Mouse (Mus musculus): ENCODE results near the gene Arrdc5. TPM values are rescaled to one million over a fixed set of nuclear protein-coding genes. Genes with fewer than 3 reads are reported as not detected.

The Arrdc5 gene
- polyA plus RNA-seq (2015; fragmentation: Nextera tagmentation; extraction: Ambion mirVana), result not detected in 2 replicates

- H3K4me3 ChIP-seq (ENCODE audit: low read length), result no peak within 1 kb of the TSS
Observed at GRCm38 (mm10) chr17:56300186-56300585, at the start of gene Arrdc5. Arrdc5 (minus strand) TSS chr17:56300286.

GRCm38 (mm10) chr17:56348586-56348985 is 48.5 kb upstream of the Arrdc5 start:
- Histone ChIP-seq H3K27me3 (replicated peaks; ENCODE audit: control insufficient read depth, insufficient read depth, low read length) (no peaks in the 10 kb centered on the region), H3K9ac (ENCODE audit: low read depth, low read length) (no peak overlapping the region), H3K27ac (ENCODE audit: low read depth, low read length) (no peak overlapping the region), H3K9me3 (ENCODE audit: control insufficient read depth, low read length) (no peaks in the 10 kb centered on the region), H3K36me3 (ENCODE audit: control insufficient read depth, insufficient read depth, low read length) (peaks cover 4% of the 10 kb centered on the region), H3K4me3 (ENCODE audit: low read length) (no peak overlapping the region), H3K4me2 (ENCODE audit: low read length) (no peak overlapping the region), H3K4me1 (ENCODE audit: control insufficient read depth, insufficient read depth, low read depth, low read length) (peaks cover 7% of the 10 kb centered on the region; the same call in 1 of the 2 replicates)
- ATAC-seq, result no peak

More at GRCm38 (mm10) chr17:56300186-56300585, at the start of gene Arrdc5:
- Histone ChIP-seq H3K4me1 (ENCODE audit: control insufficient read depth, insufficient read depth, low read depth, low read length) (peaks cover 19% of the 10 kb centered on the region), H3K9me3 (ENCODE audit: control insufficient read depth, low read length) (no peaks in the 10 kb centered on the region), H3K9ac (ENCODE audit: low read depth, low read length) (no peak within 1 kb of the TSS), H3K4me2 (ENCODE audit: low read length) (no peak within 1 kb of the TSS), H3K27me3 (replicated peaks; ENCODE audit: control insufficient read depth, insufficient read depth, low read length) (no peaks in the 10 kb centered on the region; the same call in 1 of the 2 replicates), H3K27ac (ENCODE audit: low read depth, low read length) (no peak within 1 kb of the TSS), H3K36me3 (ENCODE audit: control insufficient read depth, insufficient read depth, low read length) (no peaks in the 10 kb centered on the region)
- no peak for ATAC-seq
- WGBS, result 92% methylated on average over 9 of the region's 9 CpGs

- Histone ChIP-seq H3K9me3 (ENCODE audit: control insufficient read depth, low read length) (no peaks in the 10 kb centered on the region), H3K4me2 (ENCODE audit: low read length) (no peak overlapping the region), H3K27me3 (replicated peaks; ENCODE audit: control insufficient read depth, insufficient read depth, low read length) (no peaks in the 10 kb centered on the region), H3K36me3 (ENCODE audit: control insufficient read depth, insufficient read depth, low read length) (no peaks in the 10 kb centered on the region; the same call in 1 of the 2 replicates), H3K4me1 (ENCODE audit: control insufficient read depth, insufficient read depth, low read depth, low read length) (peaks cover 7% of the 10 kb centered on the region; the same call in 1 of the 2 replicates), H3K27ac (ENCODE audit: low read depth, low read length) (no peak overlapping the region), H3K4me3 (ENCODE audit: low read length) (no peak overlapping the region), H3K9ac (ENCODE audit: low read depth, low read length) (no peak overlapping the region)
- ATAC-seq, result no peak
- WGBS, result 73% methylated on average over 4 of the region's 4 CpGs
Observed at GRCm38 (mm10) chr17:56348128-56348527, 48.0 kb upstream of the Arrdc5 start.

GRCm38 (mm10) chr17:56345364-56345763 is 45.3 kb upstream of the Arrdc5 start:
- H3K27me3 ChIP-seq (replicated peaks; ENCODE audit: control insufficient read depth, insufficient read depth, low read length), result no peaks in the 10 kb centered on the region
- H3K4me3 ChIP-seq (ENCODE audit: low read length), result no peak overlapping the region
- ATAC-seq, result no peak
- no peaks in the 10 kb centered on the region for H3K36me3 ChIP-seq (ENCODE audit: control insufficient read depth, insufficient read depth, low read length)
- no peak overlapping the region for H3K27ac ChIP-seq (ENCODE audit: low read depth, low read length)
- 84% methylated on average over 2 of the region's 2 CpGs for WGBS
- H3K9ac ChIP-seq (ENCODE audit: low read depth, low read length), result no peak overlapping the region
- peaks cover 10% of the 10 kb centered on the region; the same call in 1 of the 2 replicates for H3K4me1 ChIP-seq (ENCODE audit: control insufficient read depth, insufficient read depth, low read depth, low read length)
- H3K4me2 ChIP-seq (ENCODE audit: low read length), result no peak overlapping the region
- no peaks in the 10 kb centered on the region for H3K9me3 ChIP-seq (ENCODE audit: control insufficient read depth, low read length)

DNA sequence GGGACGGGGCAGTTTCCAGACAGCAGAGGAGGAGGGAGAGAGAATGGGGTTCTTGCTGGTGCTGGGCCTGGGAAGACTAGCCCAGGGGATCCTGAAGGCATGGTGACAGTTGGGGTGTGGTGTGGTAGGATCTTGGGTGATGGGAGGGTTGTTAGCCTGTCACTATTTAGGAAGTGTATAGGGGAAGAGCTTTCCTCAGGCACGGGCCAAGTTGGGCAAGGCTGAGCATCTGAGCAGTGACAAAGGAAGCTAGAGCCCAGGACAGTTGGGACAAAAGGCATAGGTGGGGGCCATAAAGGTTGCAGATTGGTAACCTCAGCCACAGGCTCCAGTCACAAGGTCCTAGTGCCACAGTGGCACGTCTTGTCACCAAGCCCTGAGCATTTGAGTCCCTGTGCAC is 43.4 kb upstream of the Arrdc5 start:
- Histone ChIP-seq H3K27me3 (replicated peaks; ENCODE audit: control insufficient read depth, insufficient read depth, low read length) (no peaks in the 10 kb centered on the region), H3K27ac (ENCODE audit: low read depth, low read length) (no peak overlapping the region), H3K9ac (ENCODE audit: low read depth, low read length) (no peak overlapping the region), H3K9me3 (ENCODE audit: control insufficient read depth, low read length) (no peaks in the 10 kb centered on the region), H3K4me2 (ENCODE audit: low read length) (no peak overlapping the region), H3K4me3 (ENCODE audit: low read length) (no peak overlapping the region), H3K36me3 (ENCODE audit: control insufficient read depth, insufficient read depth, low read length) (no peaks in the 10 kb centered on the region), H3K4me1 (ENCODE audit: control insufficient read depth, insufficient read depth, low read depth, low read length) (peaks cover 11% of the 10 kb centered on the region; the same call in 1 of the 2 replicates)
- 79% methylated on average over 3 of the region's 3 CpGs for WGBS
- no peak for ATAC-seq

- no peak overlapping the region for H3K27ac ChIP-seq (ENCODE audit: low read depth, low read length)
- peaks cover 18% of the 10 kb centered on the region for H3K4me1 ChIP-seq (ENCODE audit: control insufficient read depth, insufficient read depth, low read depth, low read length)
- no peak overlapping the region for H3K4me2 ChIP-seq (ENCODE audit: low read length)
- ATAC-seq, result no peak
- H3K4me3 ChIP-seq (ENCODE audit: low read length), result no peak overlapping the region
- no peaks in the 10 kb centered on the region for H3K9me3 ChIP-seq (ENCODE audit: control insufficient read depth, low read length)
- no peak overlapping the region for H3K9ac ChIP-seq (ENCODE audit: low read depth, low read length)
- H3K27me3 ChIP-seq (replicated peaks; ENCODE audit: control insufficient read depth, insufficient read depth, low read length), result no peaks in the 10 kb centered on the region
- H3K36me3 ChIP-seq (ENCODE audit: control insufficient read depth, insufficient read depth, low read length), result no peaks in the 10 kb centered on the region
Observed at GRCm38 (mm10) chr17:56340717-56341116, 40.6 kb upstream of the Arrdc5 start.

GRCm38 (mm10) chr17:56338909-56339308 is 38.8 kb upstream of the Arrdc5 start:
- peaks cover 18% of the 10 kb centered on the region for H3K4me1 ChIP-seq (ENCODE audit: control insufficient read depth, insufficient read depth, low read depth, low read length)

DNA sequence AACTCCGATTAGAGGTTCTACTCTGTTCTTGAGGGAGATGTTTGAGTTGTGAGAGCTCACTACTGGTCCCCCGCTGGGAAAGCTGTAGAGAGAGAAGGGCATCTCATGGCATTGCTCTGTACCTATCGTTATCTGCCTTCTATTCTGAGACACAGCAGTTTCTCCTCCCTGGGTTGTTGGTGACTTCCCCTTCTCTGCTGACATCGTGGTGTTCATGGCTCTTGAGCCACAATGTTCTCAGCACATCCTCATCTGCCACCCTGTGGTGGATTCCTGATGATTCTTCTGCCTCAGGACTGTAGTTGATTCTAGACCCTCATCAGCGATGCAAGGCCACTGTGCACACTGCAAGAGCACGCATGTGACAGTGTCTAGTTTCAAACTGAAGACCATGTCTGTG is 37.7 kb upstream of the Arrdc5 start:
- H3K36me3 ChIP-seq (ENCODE audit: control insufficient read depth, insufficient read depth, low read length), result no peaks in the 10 kb centered on the region
- no peaks in the 10 kb centered on the region for H3K9me3 ChIP-seq (ENCODE audit: control insufficient read depth, low read length)
- peaks cover 18% of the 10 kb centered on the region for H3K4me1 ChIP-seq (ENCODE audit: control insufficient read depth, insufficient read depth, low read depth, low read length)
- no peak overlapping the region for H3K9ac ChIP-seq (ENCODE audit: low read depth, low read length)
- no peak overlapping the region for H3K4me2 ChIP-seq (ENCODE audit: low read length)
- no peak overlapping the region for H3K4me3 ChIP-seq (ENCODE audit: low read length)
- WGBS, result 93% methylated on average over 6 of the region's 6 CpGs
- no peak overlapping the region; the same call in 1 of the 2 replicates for H3K27ac ChIP-seq (ENCODE audit: low read depth, low read length)
- no peaks in the 10 kb centered on the region for H3K27me3 ChIP-seq (replicated peaks; ENCODE audit: control insufficient read depth, insufficient read depth, low read length)
- no peak for ATAC-seq

More at GRCm38 (mm10) chr17:56338909-56339308, 38.8 kb upstream of the Arrdc5 start:
- H3K4me2 ChIP-seq (ENCODE audit: low read length), result no peak overlapping the region
- no peak overlapping the region for H3K9ac ChIP-seq (ENCODE audit: low read depth, low read length)
- WGBS, result 55% methylated on average over 4 of the region's 4 CpGs
- H3K9me3 ChIP-seq (ENCODE audit: control insufficient read depth, low read length), result no peaks in the 10 kb centered on the region
- no peak overlapping the region for H3K4me3 ChIP-seq (ENCODE audit: low read length)
- ATAC-seq, result no peak
- H3K36me3 ChIP-seq (ENCODE audit: control insufficient read depth, insufficient read depth, low read length), result no peaks in the 10 kb centered on the region
- no peak overlapping the region for H3K27ac ChIP-seq (ENCODE audit: low read depth, low read length)
- H3K27me3 ChIP-seq (replicated peaks; ENCODE audit: control insufficient read depth, insufficient read depth, low read length), result no peaks in the 10 kb centered on the region

GRCm38 (mm10) chr17:56337190-56337589 is 37.1 kb upstream of the Arrdc5 start:
- Histone ChIP-seq H3K4me3 (ENCODE audit: low read length) (no peak overlapping the region), H3K9ac (ENCODE audit: low read depth, low read length) (no peak overlapping the region), H3K4me1 (ENCODE audit: control insufficient read depth, insufficient read depth, low read depth, low read length) (peaks cover 18% of the 10 kb centered on the region), H3K4me2 (ENCODE audit: low read length) (no peak overlapping the region), H3K9me3 (ENCODE audit: control insufficient read depth, low read length) (no peaks in the 10 kb centered on the region), H3K36me3 (ENCODE audit: control insufficient read depth, insufficient read depth, low read length) (no peaks in the 10 kb centered on the region), H3K27me3 (replicated peaks; ENCODE audit: control insufficient read depth, insufficient read depth, low read length) (no peaks in the 10 kb centered on the region), H3K27ac (ENCODE audit: low read depth, low read length) (no peak overlapping the region; the same call in 1 of the 2 replicates)
- ATAC-seq, result no peak
- WGBS, result 45% methylated on average over 4 of the region's 4 CpGs

DNA sequence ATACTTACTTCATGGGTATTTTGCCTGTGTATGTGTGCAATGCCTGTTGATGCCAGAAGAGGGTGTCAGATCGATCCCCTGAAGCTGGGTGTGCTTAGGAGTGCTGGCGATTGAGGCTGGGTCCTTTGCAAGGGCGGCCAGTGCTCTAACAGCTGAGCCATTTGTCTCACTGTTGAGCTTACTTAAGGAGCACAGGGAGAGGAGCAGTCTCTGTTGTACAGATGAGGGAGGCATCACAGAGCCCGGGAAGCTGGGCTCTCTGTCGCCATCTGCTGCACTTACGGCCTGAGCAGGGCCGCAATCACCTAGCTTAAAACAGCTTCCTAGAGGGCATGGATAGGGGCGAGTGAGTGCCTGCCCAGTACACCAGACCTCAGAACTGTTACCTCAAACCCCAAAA is 32.9 kb upstream of the Arrdc5 start:
- H3K4me3 ChIP-seq (ENCODE audit: low read length), result no peak overlapping the region
- no peaks in the 10 kb centered on the region for H3K27me3 ChIP-seq (replicated peaks; ENCODE audit: control insufficient read depth, insufficient read depth, low read length)
- H3K36me3 ChIP-seq (ENCODE audit: control insufficient read depth, insufficient read depth, low read length), result no peaks in the 10 kb centered on the region
- WGBS, result 46% methylated on average over 8 of the region's 8 CpGs
- H3K9me3 ChIP-seq (ENCODE audit: control insufficient read depth, low read length), result no peaks in the 10 kb centered on the region
- H3K9ac ChIP-seq (ENCODE audit: low read depth, low read length), result no peak overlapping the region
- no peak overlapping the region for H3K4me2 ChIP-seq (ENCODE audit: low read length)
- no peak for ATAC-seq
- H3K27ac ChIP-seq (ENCODE audit: low read depth, low read length), result no peak overlapping the region
- H3K4me1 ChIP-seq (ENCODE audit: control insufficient read depth, insufficient read depth, low read depth, low read length), result peaks cover 38% of the 10 kb centered on the region

All from hindbrain, embryonic 16.5 days (tissue).